Mouse (Mus musculus) ES-E14 (cell line): ENCODE data around the gene Mex3d.

Experiments used
- CHD2 ChIP-seq: IDR thresholded peaks from 2 replicates; pipeline ENCODE4 v1.6.1; 2014; ENCODE audit warnings: mild to moderate bottlenecking, low read depth, low read length, inconsistent platforms
- HCFC1 ChIP-seq: IDR thresholded peaks from 2 replicates; pipeline ENCODE4 v1.6.1; 2012; ENCODE audit warnings: low read length, inconsistent platforms, borderline replicate concordance; ENCODE audit not compliant: insufficient read depth
- MAFK ChIP-seq: IDR thresholded peaks from 2 replicates; pipeline ENCODE4 v1.6.1; 2014; ENCODE audit warnings: mild to moderate bottlenecking, low read depth, low read length, inconsistent platforms; ENCODE audit not compliant: insufficient read depth
- ZC3H11A ChIP-seq: IDR thresholded peaks from 2 replicates; pipeline ENCODE4 v1.6.1; 2012; ENCODE audit warnings: low read depth, mild to moderate bottlenecking, inconsistent platforms, low read length, borderline replicate concordance

DNA sequence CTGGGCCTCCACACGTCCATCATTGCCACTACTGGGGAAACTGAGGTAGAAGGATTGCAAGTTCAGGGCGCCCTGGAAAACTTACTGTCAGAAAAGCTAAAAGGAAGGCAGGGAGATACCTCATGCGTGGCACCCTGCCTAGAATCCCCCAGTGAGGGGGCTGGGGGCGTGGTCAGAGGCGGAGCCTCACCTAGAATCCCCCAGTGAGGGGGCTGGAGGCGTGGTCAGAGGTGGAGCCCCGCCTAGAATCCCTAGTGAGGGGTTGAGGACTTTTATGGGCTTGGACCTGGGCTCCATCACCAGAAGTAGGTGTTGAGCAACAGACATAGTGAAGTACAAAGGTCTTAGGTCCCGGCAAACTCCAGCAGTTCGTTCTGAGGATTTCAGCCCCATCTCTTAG is 48.8 kb upstream of the Mex3d start:
- TF ChIP-seq HCFC1, result no peak
- TF ChIP-seq CHD2, result no peak
- TF ChIP-seq MAFK, result no peak
- no peak for TF ChIP-seq ZC3H11A
